Mouse (Mus musculus): ENCODE data around the gene Dpp6.

The Dpp6 gene

GRCm38 (mm10) chr5:27656101-27656500, 839.1 kb downstream of the Dpp6 start:
- H3K36me3 ChIP-seq (ENCODE audit: control insufficient read depth, insufficient read depth, low read length, poor library complexity, severe bottlenecking) = no peaks in the 10 kb centered on the region
- no peaks in the 10 kb centered on the region for H3K27me3 ChIP-seq (ENCODE audit: control insufficient read depth, insufficient read depth, low read length, poor library complexity, severe bottlenecking)
- no peak for DNase-seq (ENCODE audit: low read depth, low spot score)

GRCm38 (mm10) chr5:27657672-27658071, 840.7 kb downstream of the Dpp6 start:
- no peaks in the 10 kb centered on the region for H3K36me3 ChIP-seq (ENCODE audit: control insufficient read depth, insufficient read depth, low read length, poor library complexity, severe bottlenecking)
- no peak for DNase-seq (ENCODE audit: low read depth, low spot score)
- H3K27me3 ChIP-seq (ENCODE audit: control insufficient read depth, insufficient read depth, low read length, poor library complexity, severe bottlenecking) = no peaks in the 10 kb centered on the region

GRCm38 (mm10) chr5:27658165-27658564, 841.2 kb downstream of the Dpp6 start:
- Histone ChIP-seq H3K27me3 (ENCODE audit: control insufficient read depth, insufficient read depth, low read length, poor library complexity, severe bottlenecking) (no peaks in the 10 kb centered on the region), H3K36me3 (ENCODE audit: control insufficient read depth, insufficient read depth, low read length, poor library complexity, severe bottlenecking) (no peaks in the 10 kb centered on the region)
- no peak for DNase-seq (ENCODE audit: low read depth, low spot score)

DNA sequence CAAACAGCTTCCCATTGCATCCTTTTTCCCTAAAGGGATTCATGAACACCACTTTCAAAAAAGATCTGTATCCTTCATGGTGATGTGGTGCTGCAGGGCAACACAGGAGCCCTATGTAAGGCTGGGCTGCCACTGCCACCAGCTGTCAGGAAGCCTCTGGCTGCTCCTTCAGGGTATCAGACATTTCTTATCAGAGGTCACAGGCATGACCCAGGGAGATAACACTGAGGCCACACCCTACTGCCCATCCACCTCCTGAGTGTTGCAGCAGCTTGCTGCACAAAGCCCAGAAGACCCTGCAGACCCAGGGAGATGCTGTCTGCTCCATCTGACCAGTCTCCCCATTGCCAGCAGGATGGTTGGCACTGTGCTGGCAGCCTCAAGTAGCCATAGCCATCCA, 841.6 kb downstream of the Dpp6 start:
- no peak for DNase-seq (ENCODE audit: low read depth, low spot score)
- Histone ChIP-seq H3K27me3 (ENCODE audit: control insufficient read depth, insufficient read depth, low read length, poor library complexity, severe bottlenecking) (no peaks in the 10 kb centered on the region), H3K36me3 (ENCODE audit: control insufficient read depth, insufficient read depth, low read length, poor library complexity, severe bottlenecking) (no peaks in the 10 kb centered on the region)

- no peak for DNase-seq (ENCODE audit: low read depth, low spot score)
Observed at GRCm38 (mm10) chr5:27659019-27659418, 842.0 kb downstream of the Dpp6 start.

DNA sequence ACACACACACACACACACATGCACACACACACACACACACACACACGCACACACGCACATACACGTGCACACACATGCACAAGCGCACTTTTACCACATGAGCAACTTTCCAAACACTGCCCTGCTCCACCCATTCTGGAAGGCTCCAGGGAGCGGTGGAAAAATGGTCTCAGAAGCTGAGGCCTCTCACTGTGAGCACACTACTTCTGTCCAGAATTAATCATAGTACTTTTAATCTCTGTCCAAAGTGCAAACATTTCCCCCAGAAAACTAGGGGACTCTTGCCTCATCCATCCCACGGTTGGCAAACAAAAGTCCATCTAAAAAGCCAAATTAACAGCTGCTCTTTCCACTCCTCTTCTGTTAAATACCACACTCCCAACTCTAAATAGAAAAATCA, 842.8 kb downstream of the Dpp6 start:
- Histone ChIP-seq H3K36me3 (ENCODE audit: control insufficient read depth, insufficient read depth, low read length, poor library complexity, severe bottlenecking) (no peaks in the 10 kb centered on the region), H3K27me3 (ENCODE audit: control insufficient read depth, insufficient read depth, low read length, poor library complexity, severe bottlenecking) (no peaks in the 10 kb centered on the region)
- DNase-seq (ENCODE audit: low read depth, low spot score) = no peak

More at GRCm38 (mm10) chr5:27659019-27659418, 842.0 kb downstream of the Dpp6 start:
- no peaks in the 10 kb centered on the region for H3K27me3 ChIP-seq (ENCODE audit: control insufficient read depth, insufficient read depth, low read length, poor library complexity, severe bottlenecking)
- no peaks in the 10 kb centered on the region for H3K36me3 ChIP-seq (ENCODE audit: control insufficient read depth, insufficient read depth, low read length, poor library complexity, severe bottlenecking)

DNA sequence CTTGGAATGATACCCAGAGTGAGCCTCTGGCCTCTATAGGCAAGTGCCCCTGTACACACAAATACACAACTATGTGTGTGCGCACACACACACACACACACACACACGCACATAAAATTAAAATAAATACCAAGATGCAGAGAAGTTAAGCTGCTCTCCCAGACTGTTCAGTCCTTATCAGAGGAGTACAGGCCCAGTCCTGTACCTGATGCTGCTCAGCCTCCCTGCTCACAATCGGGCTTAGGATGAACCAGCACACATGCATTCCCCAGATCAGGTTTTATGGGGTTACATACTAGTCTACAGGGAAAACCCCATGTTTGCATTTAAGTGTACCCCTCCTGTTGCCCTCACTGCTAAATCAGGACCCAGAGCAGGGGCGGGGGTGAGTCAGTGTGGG, 847.1 kb downstream of the Dpp6 start:
- Histone ChIP-seq H3K36me3 (ENCODE audit: control insufficient read depth, insufficient read depth, low read length, poor library complexity, severe bottlenecking) (no peaks in the 10 kb centered on the region), H3K27me3 (ENCODE audit: control insufficient read depth, insufficient read depth, low read length, poor library complexity, severe bottlenecking) (no peaks in the 10 kb centered on the region)
- DNase-seq (ENCODE audit: low read depth, low spot score) = no peak

- Histone ChIP-seq H3K36me3 (ENCODE audit: control insufficient read depth, insufficient read depth, low read length, poor library complexity, severe bottlenecking) (no peaks in the 10 kb centered on the region), H3K27me3 (ENCODE audit: control insufficient read depth, insufficient read depth, low read length, poor library complexity, severe bottlenecking) (no peaks in the 10 kb centered on the region)
- DNase-seq (ENCODE audit: low read depth, low spot score) = no peak
Observed at GRCm38 (mm10) chr5:27671487-27671886, 854.5 kb downstream of the Dpp6 start.

DNA sequence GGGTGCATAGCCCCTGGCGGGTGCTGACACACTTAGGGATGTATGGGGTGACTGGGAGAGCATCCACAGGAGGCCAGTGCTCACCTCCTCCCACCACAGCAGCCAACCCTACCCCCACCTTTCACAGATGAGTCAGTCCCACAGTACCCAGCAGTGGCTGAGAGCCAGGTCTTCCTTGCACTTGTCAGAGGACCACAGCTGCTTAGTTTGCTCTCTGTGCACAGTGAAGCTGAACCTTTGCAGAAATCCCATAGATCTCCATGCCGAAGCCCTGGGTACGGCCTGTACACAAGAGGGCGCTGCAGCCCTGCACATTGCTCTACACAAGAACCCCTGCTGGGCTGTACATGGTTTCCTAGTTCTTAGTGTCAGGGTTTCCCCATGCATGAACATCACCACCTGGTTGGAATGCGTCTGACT, 860.3 kb downstream of the Dpp6 start:
- no peak for DNase-seq (ENCODE audit: low read depth, low spot score)
- Histone ChIP-seq H3K27me3 (ENCODE audit: control insufficient read depth, insufficient read depth, low read length, poor library complexity, severe bottlenecking) (no peaks in the 10 kb centered on the region), H3K36me3 (ENCODE audit: control insufficient read depth, insufficient read depth, low read length, poor library complexity, severe bottlenecking) (no peaks in the 10 kb centered on the region)

DNA sequence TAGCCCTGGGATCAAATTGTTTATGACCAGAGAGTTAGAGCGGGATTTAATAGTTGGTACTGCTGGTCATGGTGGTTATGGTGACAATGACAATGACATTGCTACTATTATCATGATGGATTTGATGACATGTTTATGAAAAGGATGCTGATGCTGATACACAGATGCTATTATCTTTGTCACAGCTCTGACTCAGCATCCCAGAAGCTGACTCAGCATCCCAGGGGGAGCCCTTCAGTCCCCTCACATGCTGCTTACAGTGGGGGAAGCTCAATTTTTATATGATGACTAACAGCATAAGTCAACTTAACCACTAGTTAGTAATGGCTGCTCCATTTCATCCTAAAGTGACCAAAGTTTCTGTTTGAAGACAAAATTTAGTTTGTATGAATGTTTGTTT, 862.1 kb downstream of the Dpp6 start:
- Histone ChIP-seq H3K27me3 (ENCODE audit: control insufficient read depth, insufficient read depth, low read length, poor library complexity, severe bottlenecking) (no peaks in the 10 kb centered on the region), H3K36me3 (ENCODE audit: control insufficient read depth, insufficient read depth, low read length, poor library complexity, severe bottlenecking) (no peaks in the 10 kb centered on the region)
- DNase-seq (ENCODE audit: low read depth, low spot score) = no peak

DNA sequence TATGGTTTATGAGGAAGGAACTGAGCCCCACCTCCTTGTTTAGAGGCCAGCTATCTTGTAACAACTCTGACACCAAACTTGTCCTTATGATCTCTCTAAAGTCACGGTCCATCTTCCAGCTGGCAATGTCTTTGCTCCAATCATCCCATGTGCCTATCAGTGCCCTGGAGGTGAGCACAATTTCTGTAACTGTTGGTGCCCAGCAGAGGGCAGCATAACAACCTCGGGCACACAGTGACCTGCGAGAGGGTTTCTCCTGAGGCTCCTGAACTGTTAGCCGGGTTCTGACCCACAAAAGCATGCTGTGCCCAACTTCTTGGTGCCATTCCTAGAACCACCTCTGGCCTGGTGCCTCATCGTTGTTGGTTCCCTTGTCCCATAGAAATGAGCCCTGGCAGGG, 863.5 kb downstream of the Dpp6 start:
- Histone ChIP-seq H3K36me3 (ENCODE audit: control insufficient read depth, insufficient read depth, low read length, poor library complexity, severe bottlenecking) (no peaks in the 10 kb centered on the region), H3K27me3 (ENCODE audit: control insufficient read depth, insufficient read depth, low read length, poor library complexity, severe bottlenecking) (no peaks in the 10 kb centered on the region)
- DNase-seq (ENCODE audit: low read depth, low spot score) = no peak

DNA sequence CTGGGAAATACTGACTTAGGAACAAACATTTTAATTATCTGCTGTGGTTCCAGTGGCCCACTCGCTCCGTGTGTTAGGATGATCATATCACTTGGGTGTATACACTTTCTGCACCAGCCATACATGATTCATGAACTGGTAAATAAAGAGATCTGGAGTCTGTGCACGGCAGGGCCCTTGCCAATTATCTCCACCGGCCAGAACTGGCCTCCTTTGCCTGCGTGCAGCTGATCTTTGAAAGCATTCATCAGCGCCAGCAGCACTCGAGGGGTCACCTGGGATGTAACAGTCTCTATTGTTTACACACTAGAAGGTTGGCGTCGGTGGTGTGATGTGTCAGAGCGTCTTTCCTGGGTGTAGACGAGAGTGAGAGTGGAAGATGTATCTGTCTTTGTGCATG, 868.2 kb downstream of the Dpp6 start:
- no peaks in the 10 kb centered on the region for H3K27me3 ChIP-seq (ENCODE audit: control insufficient read depth, insufficient read depth, low read length, poor library complexity, severe bottlenecking)
- no peaks in the 10 kb centered on the region for H3K36me3 ChIP-seq (ENCODE audit: control insufficient read depth, insufficient read depth, low read length, poor library complexity, severe bottlenecking)
- no peak for DNase-seq (ENCODE audit: low read depth, low spot score)

DNA sequence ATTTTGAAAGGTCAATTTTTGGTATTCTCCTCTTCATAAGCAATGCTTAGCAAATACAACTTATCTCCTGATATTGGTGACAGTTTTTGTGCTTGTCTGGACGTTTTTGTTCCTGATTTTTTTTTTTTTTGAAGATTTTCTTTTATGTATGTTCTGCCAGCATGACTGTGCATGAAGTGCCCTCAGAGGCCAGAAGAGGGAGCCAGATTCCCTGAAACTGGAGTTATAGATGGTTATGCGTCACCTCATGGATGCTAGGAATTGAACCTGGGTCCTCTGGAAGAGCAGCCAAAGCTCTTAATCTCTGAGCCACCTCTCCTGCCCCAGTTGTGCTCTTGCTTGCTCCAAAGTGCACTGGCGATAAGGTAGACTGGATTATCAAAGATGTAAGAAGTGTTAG, 868.9 kb downstream of the Dpp6 start:
- no peak for DNase-seq (ENCODE audit: low read depth, low spot score)
- Histone ChIP-seq H3K27me3 (ENCODE audit: control insufficient read depth, insufficient read depth, low read length, poor library complexity, severe bottlenecking) (no peaks in the 10 kb centered on the region), H3K36me3 (ENCODE audit: control insufficient read depth, insufficient read depth, low read length, poor library complexity, severe bottlenecking) (no peaks in the 10 kb centered on the region)

- DNase-seq (ENCODE audit: low read depth, low spot score) = no peak
- Histone ChIP-seq H3K27me3 (ENCODE audit: control insufficient read depth, insufficient read depth, low read length, poor library complexity, severe bottlenecking) (no peaks in the 10 kb centered on the region), H3K36me3 (ENCODE audit: control insufficient read depth, insufficient read depth, low read length, poor library complexity, severe bottlenecking) (no peaks in the 10 kb centered on the region)
Observed at GRCm38 (mm10) chr5:27687311-27687710, 870.3 kb downstream of the Dpp6 start.

DNA sequence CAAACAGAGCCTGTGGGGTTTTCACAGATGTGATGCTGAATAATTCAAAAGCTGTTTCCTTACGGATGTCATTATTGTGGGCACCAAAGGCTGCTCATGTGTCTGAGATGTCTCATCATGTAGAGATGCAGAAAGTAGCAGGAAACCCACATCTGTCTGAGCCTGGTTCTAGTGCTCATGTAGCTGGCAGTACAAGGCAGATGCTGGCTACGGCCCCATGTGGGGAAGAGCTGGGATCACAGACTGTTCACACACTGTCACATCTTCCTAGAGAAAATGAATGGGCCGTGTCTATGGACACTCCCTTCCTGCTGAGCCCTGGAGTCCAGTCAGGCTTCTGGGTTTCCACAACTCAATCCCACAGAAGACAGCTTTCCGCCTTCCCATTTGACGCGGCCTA, 885.5 kb downstream of the Dpp6 start:
- DNase-seq (ENCODE audit: low read depth, low spot score) = no peak
- Histone ChIP-seq H3K36me3 (ENCODE audit: control insufficient read depth, insufficient read depth, low read length, poor library complexity, severe bottlenecking) (no peaks in the 10 kb centered on the region), H3K27me3 (ENCODE audit: control insufficient read depth, insufficient read depth, low read length, poor library complexity, severe bottlenecking) (no peaks in the 10 kb centered on the region)

DNA sequence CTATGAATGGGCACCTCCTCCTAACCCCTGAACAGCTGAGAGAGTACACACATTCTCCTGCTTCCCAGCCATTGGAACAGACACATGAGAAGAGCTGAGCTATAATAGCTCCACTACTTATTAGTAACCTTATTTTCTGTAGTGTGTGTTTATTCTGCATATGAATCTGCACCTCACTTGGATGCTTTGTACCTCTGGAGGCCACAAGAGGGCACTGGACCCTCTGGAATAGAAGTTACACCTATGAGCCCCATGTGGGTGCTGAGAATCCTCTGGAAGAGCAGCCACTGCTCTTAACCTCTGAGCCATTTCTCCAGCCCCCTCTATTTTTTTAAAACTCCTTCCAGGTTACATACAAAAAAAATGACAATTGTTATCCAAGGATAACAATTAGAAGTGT, 888.0 kb downstream of the Dpp6 start:
- no peak for DNase-seq (ENCODE audit: low read depth, low spot score)
- H3K27me3 ChIP-seq (ENCODE audit: control insufficient read depth, insufficient read depth, low read length, poor library complexity, severe bottlenecking) = no peaks in the 10 kb centered on the region
- no peaks in the 10 kb centered on the region for H3K36me3 ChIP-seq (ENCODE audit: control insufficient read depth, insufficient read depth, low read length, poor library complexity, severe bottlenecking)

Measured in splenic B cell, adult 2 months (primary cell).